ENCODE assay signal across 8 mouse cellular contexts in genomic region chr10:93272986-93273982, GRCm38 (mm10). TPM values are rescaled to one million over a fixed set of nuclear protein-coding genes. Genes with fewer than 3 reads are reported as not detected.
DNase-seq lines count a peak whose midpoint lies in the region; ATAC-seq lines count a peak whose summit lies in the region.

No protein-coding gene starts in this region.

- no peak overlapping the region for H3K9ac ChIP-seq in heart, embryonic 11.5 days (ENCODE audit: low read depth, low read length)

- H3K4me1 ChIP-seq in heart, embryonic 10.5 days: peaks cover 54% of the 10 kb centered on the region
- peaks cover 32% of the 10 kb centered on the region for H3K4me1 ChIP-seq in heart, embryonic 11.5 days (ENCODE audit: control insufficient read depth, insufficient read depth, low read length)

- no peak for DNase-seq in heart, embryonic 10.5 days (ENCODE audit: low spot score)
- peak; percentile 81 for DNase-seq in 3134 (ENCODE audit: extremely low read depth, insufficient read length, low spot score)
- DNase-seq in Muller cell, postnatal 12 days (ENCODE audit: inconsistent ontology term): peak; percentile 91
- DNase-seq in kidney, postnatal 14 days: peak; percentile 75
- DNase-seq in ovary, adult 18-20 months (ENCODE audit: low spot score): no peak
- no peak for DNase-seq in spleen, postnatal 14 days (ENCODE audit: low spot score in 2 of 2)

- no peak overlapping the region for H3K4me3 ChIP-seq in heart, embryonic 10.5 days
- no peak overlapping the region for H3K4me3 ChIP-seq in heart, embryonic 11.5 days (ENCODE audit: low read depth, low read length)

- H3K4me2 ChIP-seq in heart, embryonic 11.5 days: no peak overlapping the region

- H3K27me3 ChIP-seq in heart, embryonic 10.5 days (ENCODE audit: insufficient read depth, poor library complexity, severe bottlenecking): no peaks in the 10 kb centered on the region
- H3K27me3 ChIP-seq in heart, embryonic 11.5 days (ENCODE audit: control insufficient read depth, insufficient read depth, low read length): no peaks in the 10 kb centered on the region

- no peak for ATAC-seq in heart, embryonic 11.5 days (replicated peaks; ENCODE audit: insufficient number of reproducible peaks, low FRiP score, low TSS enrichment)
- no peak for ATAC-seq in erythroid progenitor cell, adult 5-6 weeks (replicated peaks; ENCODE audit: low FRiP score, poor library complexity, severe bottlenecking)

- 80% methylated on average over 14 of the region's 14 CpGs for WGBS in heart, embryonic 10.5 days
- 77% methylated on average over 14 of the region's 14 CpGs for WGBS in heart, embryonic 11.5 days (ENCODE audit: insufficient replicate concordance)

- peak overlapping the region; percentile 59; the same call in 1 of the 2 replicates for H3K27ac ChIP-seq in heart, embryonic 10.5 days
- H3K27ac ChIP-seq in heart, embryonic 11.5 days (ENCODE audit: low read depth, low read length): no peak overlapping the region

- 0 out of 2 replicates have a peak, but pooled peaks cover 20% of the 10 kb centered on the region for H3K36me3 ChIP-seq in heart, embryonic 10.5 days
- peaks cover 2% of the 10 kb centered on the region; the same call in 1 of the 2 replicates for H3K36me3 ChIP-seq in heart, embryonic 11.5 days (ENCODE audit: control insufficient read depth, insufficient read depth, low read length)

- no peaks in the 10 kb centered on the region for H3K9me3 ChIP-seq in heart, embryonic 10.5 days
- no peaks in the 10 kb centered on the region for H3K9me3 ChIP-seq in heart, embryonic 11.5 days (replicated peaks; ENCODE audit: control insufficient read depth, low read length)

RNA-seq across cellular contexts. Expression of gene Elk3, which starts 37.7 kb away (rescaled TPM):
- 23.6 and 25.9 TPM in 2 replicates for polyA plus RNA-seq in heart, embryonic 10.5 days (2016; fragmentation: Nextera tagmentation; extraction: Ambion mirVana)
- 39.9 and 42.1 TPM in 2 replicates for polyA plus RNA-seq in heart, embryonic 11.5 days (2014; fragmentation: Nextera tagmentation; extraction: Ambion mirVana)
- 3.2 and 5.0 TPM in 2 replicates for total RNA-seq in erythroid progenitor cell, adult 5-6 weeks (2015; ENCODE audit: low replicate concordance)
- total RNA-seq in erythroid progenitor cell, adult 5-6 weeks (2017; ENCODE audit: low replicate concordance): 3.5 and 3.9 TPM in 2 replicates

Comparison
In these comparisons a context has a peak if more than half of its experiments do, and no peak if none do; other contexts are left out.
1. DNase-seq: peak in 3134 (single experiment), Muller cell, postnatal 12 days (single experiment) and kidney, postnatal 14 days (single experiment); none in heart, embryonic 10.5 days (single experiment), ovary, adult 18-20 months (single experiment) and spleen, postnatal 14 days (0 of 2).